Mouse (Mus musculus) liver, embryonic 14.5 days (tissue): Measurements from ENCODE around the gene Crnkl1. TPM values are rescaled to one million over a fixed set of nuclear protein-coding genes. Genes with fewer than 3 reads are reported as not detected.

Experiments used
- ATAC-seq: fragments of 200-750 bp; cut with Nextera tagmentation; 2 replicates; pipeline ENCODE4 v1.8.0; 2017; ENCODE audit warnings: moderate number of reproducible peaks, mild to moderate bottlenecking, moderate library complexity; ENCODE audit not compliant: insufficient read depth
- DNase-seq, 3 experiments: peaks; one replicate each; pipeline ENCODE4 v3.0.0-alpha.2; 2012 to 2013; ENCODE audit warnings: low read depth in 3 of 3, low spot score in 3 of 3
- H3K27ac ChIP-seq: fragments of 300-500 bp; sonication (generic); 2 replicates; pipeline ENCODE4 v1.5.1; 2014; ENCODE audit warnings: moderate library complexity, mild to moderate bottlenecking, control low read depth, inconsistent platforms
- H3K27me3 ChIP-seq: fragments of 300-500 bp; sonication (generic); 2 replicates; pipeline ENCODE4 v1.6.1; 2014; ENCODE audit warnings: mild to moderate bottlenecking, low read length, moderate library complexity; ENCODE audit not compliant: control insufficient read depth, insufficient read depth
- H3K36me3 ChIP-seq: fragments of 300-500 bp; sonication (generic); replicated peaks from 2 replicates; pipeline ENCODE4 v1.6.1; 2014; ENCODE audit warnings: low read depth; ENCODE audit not compliant: control insufficient read depth, insufficient read depth
- H3K4me1 ChIP-seq, 2 experiments: fragments of 200-500 bp in 1 of 2; fragments of 300-500 bp in 1 of 2; sonication (generic) in 1 of 2; replicated peaks; 2 replicates each; pipeline ENCODE4 v1.6.1; 2012 to 2014; ENCODE audit warnings: antibody characterized with exemption in 1 of 2, inconsistent platforms in 1 of 2, low read length in 1 of 2; ENCODE audit not compliant: control insufficient read depth in 2 of 2, insufficient read depth in 2 of 2
- H3K4me2 ChIP-seq: fragments of 300-500 bp; sonication (generic); 2 replicates; pipeline ENCODE4 v1.6.1; 2014; ENCODE audit warnings: low read depth, mild to moderate bottlenecking, control low read depth, moderate library complexity
- H3K4me3 ChIP-seq, 2 experiments: fragments of 200-500 bp in 1 of 2; fragments of 300-500 bp in 1 of 2; sonication (generic) in 1 of 2; 2 replicates each; pipeline ENCODE4 v1.5.1; 2012 to 2014; ENCODE audit warnings: low read depth in 2 of 2, low read length in 2 of 2, mild to moderate bottlenecking in 2 of 2, control low read depth in 1 of 2, inconsistent platforms in 1 of 2, moderate library complexity in 1 of 2; ENCODE audit not compliant: insufficient read depth in 1 of 2
- H3K9ac ChIP-seq: fragments of 300-500 bp; sonication (generic); replicated peaks from 2 replicates; pipeline ENCODE4 v1.6.1; 2014; ENCODE audit warnings: mild to moderate bottlenecking, control low read depth, moderate library complexity
- H3K9me3 ChIP-seq: fragments of 300-500 bp; sonication (generic); 2 replicates; pipeline ENCODE4 v1.6.1; 2016; ENCODE audit warnings: low read length, mixed read lengths; ENCODE audit not compliant: control insufficient read depth
- CTCF ChIP-seq: IDR thresholded peaks from 2 replicates; pipeline ENCODE4 v1.5.1; 2016; ENCODE audit warnings: antibody characterized with exemption, low read depth, control low read depth
- EP300 ChIP-seq: IDR thresholded peaks from 2 replicates; pipeline ENCODE4 v1.6.1; 2016; ENCODE audit warnings: antibody characterized with exemption, low read depth
- WGBS: fragments of 180-500 bp; shearing (Covaris S2); extraction: QIAGEN DNeasy Blood & Tissue Kit; methylation state at CpG from one replicate; pipeline ENCODE4 v1.1.7; 2014; ENCODE audit not compliant: insufficient replicate concordance; 5-methylcytosine and 5-hydroxymethylcytosine counted together
- polyA plus RNA-seq, 2 experiments: library from polyadenylated mRNA; depleted of rRNA in 1 of 2; stranded (reverse) in 1 of 2; unstranded in 1 of 2; fragments of >200 nt; fragmentation: Nextera tagmentation in 1 of 2; extraction: Ambion mirVana in 1 of 2; gene quantifications; 2 replicates each; pipeline versions ENCODE4 v1.2.1 to v1.2.3; 2012 to 2014

Crnkl1 gene
- polyA plus RNA-seq, 2 experiments: 10.3 to 18.2 TPM

DNA sequence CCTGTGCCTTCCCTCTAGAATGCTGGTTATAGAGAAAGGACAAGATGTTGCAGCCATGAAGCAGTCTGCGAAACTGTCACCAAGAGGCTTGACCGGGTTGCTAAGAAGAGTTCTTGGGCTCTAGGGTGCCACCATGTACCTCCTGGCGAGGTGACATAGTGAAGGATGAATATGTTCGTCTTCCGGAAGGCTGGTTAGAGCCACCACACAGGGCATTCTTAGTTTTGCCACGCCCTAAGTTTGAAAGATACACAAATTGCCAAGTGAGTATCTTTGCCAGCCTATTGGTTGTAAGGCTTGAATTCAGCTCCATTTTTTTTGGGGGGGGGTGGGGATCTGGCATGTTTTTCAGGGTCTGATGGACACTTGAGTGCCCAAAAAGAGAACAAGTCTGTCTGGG, 23.3 kb upstream of the Crnkl1 start:
- H3K4me3 ChIP-seq: no peak overlapping the region
- TF ChIP-seq CTCF (no peak), EP300 (no peak)
- no peak overlapping the region for H3K4me2 ChIP-seq
- H3K4me1 ChIP-seq: no peaks in the 10 kb centered on the region
- 60% methylated on average over 6 of the region's 6 CpGs for WGBS
- DNase-seq (no peak), ATAC-seq (no peak)
- H3K27me3 ChIP-seq: no peaks in the 10 kb centered on the region
- H3K27ac ChIP-seq: no peak overlapping the region
- H3K9me3 ChIP-seq: no peaks in the 10 kb centered on the region
- H3K9ac ChIP-seq: no peak overlapping the region
- H3K36me3 ChIP-seq: no peaks in the 10 kb centered on the region

- Histone ChIP-seq H3K9me3 (no peaks in the 10 kb centered on the region), H3K9ac (no peak overlapping the region), H3K4me1 (no peaks in the 10 kb centered on the region), H3K27ac (no peak overlapping the region), H3K36me3 (no peaks in the 10 kb centered on the region), H3K4me2 (no peak overlapping the region), H3K4me3 (no peak overlapping the region), H3K27me3 (no peaks in the 10 kb centered on the region)
- TF ChIP-seq CTCF (peak; percentile 48; the same call in 1 of the 2 replicates), EP300 (no peak)
- peak in 1 of 3 experiments; percentile 3 for DNase-seq
- no peak for ATAC-seq
- 8% methylated on average over 4 of the region's 4 CpGs for WGBS
These were observed 22.6 kb upstream of the Crnkl1 start for GRCm38 (mm10) chr2:145957450-145957849.

- Histone ChIP-seq H3K9me3 (no peaks in the 10 kb centered on the region), H3K4me2 (no peak overlapping the region), H3K9ac (no peak overlapping the region), H3K36me3 (no peaks in the 10 kb centered on the region), H3K27ac (no peak overlapping the region), H3K27me3 (no peaks in the 10 kb centered on the region), H3K4me1 (no peaks in the 10 kb centered on the region), H3K4me3 (no peak overlapping the region)
- TF ChIP-seq CTCF: no peak
- no peak for TF ChIP-seq EP300
- ATAC-seq: no peak
- DNase-seq: no peak
- 59% methylated on average over 5 of the region's 5 CpGs for WGBS
These were observed 21.5 kb upstream of the Crnkl1 start for GRCm38 (mm10) chr2:145956318-145956717.

DNA sequence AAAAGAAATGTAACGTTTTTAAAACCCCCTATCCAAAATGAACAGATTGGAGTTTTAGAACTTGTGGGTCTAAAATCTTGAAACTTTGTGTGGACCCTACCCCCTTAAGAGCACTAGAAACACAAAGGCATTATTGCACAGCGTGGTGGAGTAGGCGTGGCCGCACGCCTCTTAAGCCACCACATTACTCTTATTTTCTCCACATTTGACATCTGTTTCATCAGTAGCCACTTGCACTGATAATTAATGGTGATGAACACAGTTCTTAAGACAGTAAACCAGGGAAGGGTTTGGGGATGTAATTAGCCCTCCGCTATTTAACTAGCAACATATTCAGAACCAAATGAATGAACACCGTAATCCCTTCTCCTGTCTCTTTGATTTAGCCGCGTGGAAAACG, 21.0 kb upstream of the Crnkl1 start:
- ATAC-seq (no peak), DNase-seq (no peak)
- Histone ChIP-seq H3K36me3 (no peaks in the 10 kb centered on the region), H3K4me2 (no peak overlapping the region), H3K9ac (no peak overlapping the region), H3K27me3 (no peaks in the 10 kb centered on the region), H3K4me3 (no peak overlapping the region), H3K27ac (no peak overlapping the region), H3K4me1 (no peaks in the 10 kb centered on the region), H3K9me3 (no peaks in the 10 kb centered on the region)
- WGBS: 66% methylated on average over 10 of the region's 10 CpGs
- no peak for TF ChIP-seq EP300
- TF ChIP-seq CTCF: no peak

DNA sequence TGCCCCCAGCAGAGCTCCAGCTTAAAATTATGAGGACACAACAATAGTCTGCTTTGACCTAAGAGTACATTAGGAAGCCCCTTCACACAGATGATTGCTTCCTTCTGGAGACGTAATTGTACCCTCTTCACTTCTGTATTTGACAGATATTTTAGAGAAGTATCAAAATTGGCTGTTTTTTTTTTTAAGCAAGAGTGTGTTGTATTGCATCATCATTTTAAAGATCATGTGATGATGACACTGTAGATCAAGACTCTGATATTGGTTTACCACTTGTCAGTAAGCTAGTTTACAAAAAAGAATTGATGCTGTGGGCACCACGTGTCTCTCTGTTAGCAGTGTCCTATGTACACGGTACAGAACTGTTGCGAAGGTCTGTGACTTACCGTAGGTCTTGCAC, 17.9 kb upstream of the Crnkl1 start:
- H3K9ac ChIP-seq: no peak overlapping the region
- H3K27me3 ChIP-seq: no peaks in the 10 kb centered on the region
- no peaks in the 10 kb centered on the region for H3K9me3 ChIP-seq
- H3K4me3 ChIP-seq: no peak overlapping the region
- no peaks in the 10 kb centered on the region for H3K36me3 ChIP-seq
- no peak overlapping the region for H3K27ac ChIP-seq
- ATAC-seq: no peak
- no peak overlapping the region for H3K4me2 ChIP-seq
- DNase-seq: no peak
- TF ChIP-seq EP300: no peak
- no peak for TF ChIP-seq CTCF
- no peaks in the 10 kb centered on the region for H3K4me1 ChIP-seq
- WGBS: 57% methylated on average over 5 of the region's 5 CpGs

GRCm38 (mm10) chr2:145950239-145950638, 15.4 kb upstream of the Crnkl1 start:
- H3K9me3 ChIP-seq: no peaks in the 10 kb centered on the region
- no peak overlapping the region for H3K4me2 ChIP-seq
- H3K36me3 ChIP-seq: no peaks in the 10 kb centered on the region
- 52% methylated on average over 10 of the region's 10 CpGs for WGBS
- DNase-seq: no peak
- H3K27ac ChIP-seq: no peak overlapping the region
- TF ChIP-seq CTCF: no peak
- TF ChIP-seq EP300: no peak
- no peak overlapping the region for H3K9ac ChIP-seq
- no peaks in the 10 kb centered on the region for H3K27me3 ChIP-seq
- no peaks in the 10 kb centered on the region for H3K4me1 ChIP-seq
- no peak overlapping the region for H3K4me3 ChIP-seq
- ATAC-seq: no peak
